Mouse (Mus musculus) limb, embryonic 11.5 days (tissue): Measurements from ENCODE around the gene Hoxc8. TPM values are rescaled to one million over a fixed set of nuclear protein-coding genes. Genes with fewer than 3 reads are reported as not detected.
A peak's percentile ranks its signal among the peaks of the same experiment; 100 is the strongest.

Experiments used
- ATAC-seq: fragments of 200-750 bp; cut with Nextera tagmentation; 2 replicates; pipeline ENCODE4 v1.8.0; 2017; ENCODE audit warnings: low read depth; ENCODE audit not compliant: insufficient number of reproducible peaks, low FRiP score, low TSS enrichment
- DNase-seq: peaks from one replicate; pipeline ENCODE4 v3.0.0-alpha.2; 2015; ENCODE audit warnings: low spot score
- H3K27ac ChIP-seq: fragments of 300-500 bp; sonication (generic); replicated peaks from 2 replicates; pipeline ENCODE4 v1.5.1; 2014; ENCODE audit warnings: low read depth, mild to moderate bottlenecking, low read length
- H3K27me3 ChIP-seq: fragments of 300-500 bp; sonication (generic); 2 replicates; pipeline ENCODE4 v1.6.1; 2014; ENCODE audit warnings: mild to moderate bottlenecking, low read length, mixed read lengths; ENCODE audit not compliant: control insufficient read depth, insufficient read depth
- H3K36me3 ChIP-seq: fragments of 300-500 bp; sonication (generic); 2 replicates; pipeline ENCODE4 v1.6.1; 2014; ENCODE audit warnings: mild to moderate bottlenecking, low read length, moderate library complexity, mixed read lengths; ENCODE audit not compliant: control insufficient read depth, insufficient read depth
- H3K4me1 ChIP-seq: fragments of 300-500 bp; sonication (generic); 2 replicates; pipeline ENCODE4 v1.6.1; 2014; ENCODE audit warnings: low read length, mixed read lengths; ENCODE audit not compliant: control insufficient read depth, insufficient read depth
- H3K4me2 ChIP-seq: fragments of 300-500 bp; sonication (generic); 2 replicates; pipeline ENCODE4 v1.6.1; 2014; ENCODE audit warnings: low read depth, mild to moderate bottlenecking, moderate library complexity; ENCODE audit not compliant: severe bottlenecking
- H3K4me3 ChIP-seq: fragments of 300-500 bp; sonication (generic); 2 replicates; pipeline ENCODE4 v1.5.1; 2014; ENCODE audit warnings: low read depth, low read length
- H3K9ac ChIP-seq: fragments of 300-500 bp; sonication (generic); 2 replicates; pipeline ENCODE4 v1.6.1; 2014; ENCODE audit warnings: mild to moderate bottlenecking, low read length
- H3K9me3 ChIP-seq: fragments of 300-500 bp; sonication (generic); 2 replicates; pipeline ENCODE4 v1.6.1; 2016; ENCODE audit warnings: low read length; ENCODE audit not compliant: control insufficient read depth
- WGBS: fragments of 180-500 bp; shearing (Covaris S2); extraction: QIAGEN DNeasy Blood & Tissue Kit; methylation state at CpG from one replicate; pipeline ENCODE4 v1.1.7; 2014; 5-methylcytosine and 5-hydroxymethylcytosine counted together
- polyA plus RNA-seq: library from polyadenylated mRNA; unstranded; fragments of >200 nt; fragmentation: Nextera tagmentation; extraction: Ambion mirVana; gene quantifications from 2 replicates; pipeline ENCODE4 v1.2.1, GENCODE M21; 2014

Hoxc8 gene
- polyA plus RNA-seq, 1 experiment from 2014 or later, result 4.8 TPM

- Histone ChIP-seq H3K4me3 (no peak overlapping the region), H3K9ac (no peak overlapping the region), H3K27me3 (peaks cover 60% of the 10 kb centered on the region), H3K4me2 (peak overlapping the region; percentile 24; the same call in 1 of the 2 replicates), H3K4me1 (peaks cover 54% of the 10 kb centered on the region), H3K36me3 (no peaks in the 10 kb centered on the region), H3K27ac (no peak overlapping the region), H3K9me3 (no peaks in the 10 kb centered on the region)
- WGBS, result under 1% methylated on average over 9 of the region's 9 CpGs
- DNase-seq, result peak; percentile 64
- ATAC-seq, result no peak
Measured at GRCm38 (mm10) chr15:102996548-102996947, 6.1 kb downstream of the Hoxc8 start.

- Histone ChIP-seq H3K4me2 (peak overlapping the region; percentile 78), H3K9ac (no peak overlapping the region), H3K36me3 (no peaks in the 10 kb centered on the region), H3K9me3 (no peaks in the 10 kb centered on the region), H3K4me3 (0 out of 2 replicates have a peak overlapping the region, but pooled peaks have one; percentile 41), H3K27me3 (peaks cover 58% of the 10 kb centered on the region), H3K4me1 (peaks cover 62% of the 10 kb centered on the region), H3K27ac (no peak overlapping the region)
- ATAC-seq (no peak), DNase-seq (peak; percentile 41)
- 5% methylated on average over 3 of the region's 3 CpGs for WGBS
Measured at GRCm38 (mm10) chr15:102997431-102997830, 7.0 kb downstream of the Hoxc8 start.

GRCm38 (mm10) chr15:102997939-102998355 is 7.5 kb downstream of the Hoxc8 start, which contains the start of gene Hoxc6:
Gene Hoxc6 (plus strand): TSS chr15:102998257.
- Histone ChIP-seq H3K9me3 (no peaks in the 10 kb centered on the region), H3K36me3 (no peaks in the 10 kb centered on the region), H3K4me1 (peaks cover 67% of the 10 kb centered on the region), H3K27me3 (peaks cover 59% of the 10 kb centered on the region), H3K27ac (peak within 1 kb of the TSS; percentile 90), H3K4me2 (peak within 1 kb of the TSS; percentile 78), H3K4me3 (peak within 1 kb of the TSS; percentile 41), H3K9ac (peak within 1 kb of the TSS; percentile 61)
- DNase-seq (peak; percentile 74), ATAC-seq (peak; percentile 39; the same call in 1 of the 2 replicates)
- WGBS, result under 1% methylated on average over 19 of the region's 19 CpGs

GRCm38 (mm10) chr15:102998608-102999182 is 8.3 kb downstream of the Hoxc8 start:
- H3K9me3 ChIP-seq, result no peaks in the 10 kb centered on the region
- peak overlapping the region; percentile 78 for H3K4me2 ChIP-seq
- no peaks in the 10 kb centered on the region for H3K36me3 ChIP-seq
- DNase-seq, result no peak
- H3K4me1 ChIP-seq, result peaks cover 69% of the 10 kb centered on the region
- H3K27me3 ChIP-seq, result peaks cover 56% of the 10 kb centered on the region
- H3K27ac ChIP-seq, result peak overlapping the region; percentile 90
- H3K4me3 ChIP-seq, result peak overlapping the region; percentile 41
- H3K9ac ChIP-seq, result peak overlapping the region; percentile 61
- WGBS, result under 1% methylated on average over 19 of the region's 19 CpGs
- peak; percentile 14; the same call in 1 of the 2 replicates for ATAC-seq

- no peaks in the 10 kb centered on the region for H3K36me3 ChIP-seq
- peaks cover 72% of the 10 kb centered on the region for H3K4me1 ChIP-seq
- no peaks in the 10 kb centered on the region for H3K9me3 ChIP-seq
- peak overlapping the region; percentile 61 for H3K9ac ChIP-seq
- DNase-seq (peak; percentile 91), ATAC-seq (peak; percentile 69)
- under 1% methylated on average over 33 of the region's 33 CpGs for WGBS
- peak overlapping the region; percentile 90 for H3K27ac ChIP-seq
- peak overlapping the region; percentile 78 for H3K4me2 ChIP-seq
- H3K4me3 ChIP-seq, result peak overlapping the region; percentile 41
- H3K27me3 ChIP-seq, result peaks cover 59% of the 10 kb centered on the region
Measured at GRCm38 (mm10) chr15:102999183-102999831, 8.9 kb downstream of the Hoxc8 start.

- WGBS, result 0% methylated on average over 10 of the region's 11 CpGs
- Histone ChIP-seq H3K9ac (peak overlapping the region; percentile 61), H3K27ac (peak overlapping the region; percentile 90), H3K4me3 (peak overlapping the region; percentile 41), H3K4me2 (peak overlapping the region; percentile 78), H3K36me3 (no peaks in the 10 kb centered on the region), H3K27me3 (peaks cover 57% of the 10 kb centered on the region), H3K9me3 (no peaks in the 10 kb centered on the region), H3K4me1 (peaks cover 73% of the 10 kb centered on the region)
- ATAC-seq, result peak; percentile 42
- peak; percentile 72 for DNase-seq
Measured at GRCm38 (mm10) chr15:102999955-103000354, 9.5 kb downstream of the Hoxc8 start.

GRCm38 (mm10) chr15:103000501-103000901 is 10.1 kb downstream of the Hoxc8 start:
- peaks cover 79% of the 10 kb centered on the region for H3K4me1 ChIP-seq
- peak; percentile 74 for DNase-seq

GRCm38 (mm10) chr15:103001370-103001769 is 11.0 kb downstream of the Hoxc8 start:
- Histone ChIP-seq H3K4me1 (peaks cover 78% of the 10 kb centered on the region), H3K9ac (peak overlapping the region; percentile 84; the same call in 1 of the 2 replicates), H3K27ac (no peak overlapping the region), H3K36me3 (no peaks in the 10 kb centered on the region), H3K4me2 (peak overlapping the region; percentile 78), H3K4me3 (peak overlapping the region; percentile 41; the same call in 1 of the 2 replicates), H3K9me3 (no peaks in the 10 kb centered on the region), H3K27me3 (peaks cover 46% of the 10 kb centered on the region)
- DNase-seq (no peak), ATAC-seq (no peak)
- 23% methylated on average over 2 of the region's 2 CpGs for WGBS

More at GRCm38 (mm10) chr15:103000501-103000901, 10.1 kb downstream of the Hoxc8 start:
- peaks cover 52% of the 10 kb centered on the region for H3K27me3 ChIP-seq
- peak overlapping the region; percentile 84 for H3K9ac ChIP-seq
- 0% methylated on average over 24 of the region's 24 CpGs for WGBS
- H3K9me3 ChIP-seq, result no peaks in the 10 kb centered on the region
- H3K36me3 ChIP-seq, result no peaks in the 10 kb centered on the region
- ATAC-seq, result no peak
- peak overlapping the region; percentile 90 for H3K27ac ChIP-seq
- H3K4me3 ChIP-seq, result peak overlapping the region; percentile 41
- H3K4me2 ChIP-seq, result peak overlapping the region; percentile 78
